Mouse (Mus musculus) embryonic facial prominence, embryonic 11.5 days (tissue): ENCODE data around the gene Tns1. TPM values are rescaled to one million over a fixed set of nuclear protein-coding genes. Genes with fewer than 3 reads are reported as not detected.

Experiments used
- ATAC-seq: fragments of 200-750 bp; cut with Nextera tagmentation; replicated peaks from 2 replicates; pipeline ENCODE4 v1.8.0; 2017; ENCODE audit warnings: low read depth; ENCODE audit not compliant: insufficient number of reproducible peaks, low FRiP score, low TSS enrichment
- DNase-seq: peaks from one replicate; pipeline ENCODE4 v3.0.0-alpha.2; 2015; ENCODE audit warnings: low spot score
- H3K27ac ChIP-seq: fragments of 300-500 bp; sonication (generic); replicated peaks from 2 replicates; pipeline ENCODE4 v1.5.1; 2014; ENCODE audit warnings: mild to moderate bottlenecking, low read depth, low read length, control low read depth
- H3K27me3 ChIP-seq: fragments of 300-500 bp; sonication (generic); 2 replicates; pipeline ENCODE4 v1.6.1; 2014; ENCODE audit warnings: mild to moderate bottlenecking, low read length, moderate library complexity, mixed read lengths; ENCODE audit not compliant: control insufficient read depth, insufficient read depth
- H3K36me3 ChIP-seq: fragments of 300-500 bp; sonication (generic); replicated peaks from 2 replicates; pipeline ENCODE4 v1.6.1; 2014; ENCODE audit warnings: low read depth, mild to moderate bottlenecking, low read length, moderate library complexity, mixed read lengths; ENCODE audit not compliant: control insufficient read depth, insufficient read depth
- H3K4me1 ChIP-seq: fragments of 300-500 bp; sonication (generic); 2 replicates; pipeline ENCODE4 v1.6.1; 2014; ENCODE audit warnings: low read length, mixed read lengths; ENCODE audit not compliant: control insufficient read depth, insufficient read depth
- H3K4me2 ChIP-seq: fragments of 300-500 bp; sonication (generic); 2 replicates; pipeline ENCODE4 v1.6.1; 2014; ENCODE audit warnings: low read depth, mild to moderate bottlenecking, control low read depth, low read length, moderate library complexity
- H3K4me3 ChIP-seq: fragments of 300-500 bp; sonication (generic); 2 replicates; pipeline ENCODE4 v1.5.1; 2014; ENCODE audit warnings: low read depth, low read length, control low read depth
- H3K9ac ChIP-seq: fragments of 300-500 bp; sonication (generic); replicated peaks from 2 replicates; pipeline ENCODE4 v1.6.1; 2014; ENCODE audit warnings: mild to moderate bottlenecking, control low read depth, low read length
- H3K9me3 ChIP-seq: fragments of 300-500 bp; sonication (generic); replicated peaks from 2 replicates; pipeline ENCODE4 v1.6.1; 2016; ENCODE audit warnings: mild to moderate bottlenecking, low read length, inconsistent platforms, mixed read lengths; ENCODE audit not compliant: control insufficient read depth
- WGBS: fragments of 180-500 bp; shearing (Covaris S2); extraction: QIAGEN DNeasy Blood & Tissue Kit; methylation state at CpG from one replicate; pipeline ENCODE4 v1.1.7; 2014; 5-methylcytosine and 5-hydroxymethylcytosine counted together
- polyA plus RNA-seq: library from polyadenylated mRNA; unstranded; fragments of >200 nt; fragmentation: Nextera tagmentation; extraction: Ambion mirVana; gene quantifications from 2 replicates; pipeline ENCODE4 v1.2.1, GENCODE M21; 2014

The Tns1 gene
- polyA plus RNA-seq, 1 experiment from 2014 or later, result 21.6 TPM

GRCm38 (mm10) chr1:74103654-74104353 is 20.4 kb downstream of the Tns1 start:
- H3K9ac ChIP-seq, result no peak overlapping the region
- H3K9me3 ChIP-seq, result no peaks in the 10 kb centered on the region
- H3K4me1 ChIP-seq, result peaks cover 14% of the 10 kb centered on the region
- no peaks in the 10 kb centered on the region for H3K27me3 ChIP-seq
- WGBS, result 12% methylated on average over 6 of the region's 6 CpGs
- DNase-seq (peak; percentile 43), ATAC-seq (peak; percentile 32)
- H3K36me3 ChIP-seq, result no peaks in the 10 kb centered on the region
- peak overlapping the region; percentile 22; the same call in 1 of the 2 replicates for H3K27ac ChIP-seq
- no peak overlapping the region for H3K4me2 ChIP-seq
- no peak overlapping the region for H3K4me3 ChIP-seq

- Histone ChIP-seq H3K9ac (peak overlapping the region; percentile 79), H3K4me2 (peak overlapping the region; percentile 91), H3K9me3 (no peaks in the 10 kb centered on the region), H3K36me3 (no peaks in the 10 kb centered on the region), H3K4me3 (peak overlapping the region; percentile 48), H3K27ac (peak overlapping the region; percentile 22), H3K4me1 (peaks cover 17% of the 10 kb centered on the region), H3K27me3 (0 out of 2 replicates have a peak, but pooled peaks cover 4% of the 10 kb centered on the region)
- under 1% methylated on average over 13 of the region's 14 CpGs for WGBS
- DNase-seq, result peak; percentile 55
- 0 out of 2 replicates have a peak, but pooled peaks have one; percentile 25 for ATAC-seq
Measured at GRCm38 (mm10) chr1:74099001-74099435, 25.2 kb downstream of the Tns1 start.

GRCm38 (mm10) chr1:74098004-74099000 is 25.9 kb downstream of the Tns1 start:
- Histone ChIP-seq H3K4me3 (peak overlapping the region; percentile 48), H3K4me1 (peaks cover 10% of the 10 kb centered on the region), H3K4me2 (peak overlapping the region; percentile 91), H3K9ac (peak overlapping the region; percentile 79), H3K27ac (peak overlapping the region; percentile 14), H3K36me3 (no peaks in the 10 kb centered on the region), H3K27me3 (0 out of 2 replicates have a peak, but pooled peaks cover 4% of the 10 kb centered on the region), H3K9me3 (no peaks in the 10 kb centered on the region)
- peak; percentile 35 for ATAC-seq
- peak; percentile 76 for DNase-seq
- under 1% methylated on average over 58 of the region's 58 CpGs for WGBS

- Histone ChIP-seq H3K27ac (no peak overlapping the region), H3K4me3 (no peak overlapping the region)
- WGBS, result 68% methylated on average over 3 of the region's 3 CpGs
Measured at GRCm38 (mm10) chr1:74095728-74096127, 28.5 kb downstream of the Tns1 start.

GRCm38 (mm10) chr1:74095296-74095695 is 29.0 kb downstream of the Tns1 start:
- Histone ChIP-seq H3K36me3 (no peaks in the 10 kb centered on the region), H3K27ac (no peak overlapping the region), H3K4me1 (peaks cover 17% of the 10 kb centered on the region), H3K27me3 (0 out of 2 replicates have a peak, but pooled peaks cover 4% of the 10 kb centered on the region), H3K9me3 (no peaks in the 10 kb centered on the region), H3K4me3 (no peak overlapping the region), H3K9ac (no peak overlapping the region), H3K4me2 (no peak overlapping the region)
- DNase-seq (no peak), ATAC-seq (no peak)
- WGBS, result 41% methylated on average over 6 of the region's 6 CpGs

More at GRCm38 (mm10) chr1:74095728-74096127, 28.5 kb downstream of the Tns1 start:
- no peaks in the 10 kb centered on the region for H3K9me3 ChIP-seq
- H3K4me1 ChIP-seq, result peaks cover 17% of the 10 kb centered on the region
- H3K9ac ChIP-seq, result no peak overlapping the region
- 0 out of 2 replicates have a peak, but pooled peaks cover 4% of the 10 kb centered on the region for H3K27me3 ChIP-seq
- ATAC-seq (no peak), DNase-seq (no peak)
- H3K4me2 ChIP-seq, result no peak overlapping the region
- no peaks in the 10 kb centered on the region for H3K36me3 ChIP-seq

GRCm38 (mm10) chr1:74094497-74095270 is 29.6 kb downstream of the Tns1 start:
- Histone ChIP-seq H3K27me3 (0 out of 2 replicates have a peak, but pooled peaks cover 4% of the 10 kb centered on the region), H3K9me3 (no peaks in the 10 kb centered on the region), H3K4me2 (no peak overlapping the region), H3K27ac (no peak overlapping the region), H3K36me3 (no peaks in the 10 kb centered on the region), H3K9ac (no peak overlapping the region), H3K4me3 (no peak overlapping the region), H3K4me1 (peaks cover 14% of the 10 kb centered on the region)
- ATAC-seq, result no peak
- DNase-seq, result peak; percentile 34
- 41% methylated on average over 7 of the region's 7 CpGs for WGBS

GRCm38 (mm10) chr1:74093447-74093846 is 30.8 kb downstream of the Tns1 start:
- no peaks in the 10 kb centered on the region for H3K36me3 ChIP-seq
- no peaks in the 10 kb centered on the region for H3K9me3 ChIP-seq
- H3K27ac ChIP-seq, result no peak overlapping the region
- H3K4me3 ChIP-seq, result no peak overlapping the region
- DNase-seq (no peak), ATAC-seq (no peak)
- 0 out of 2 replicates have a peak, but pooled peaks cover 4% of the 10 kb centered on the region for H3K27me3 ChIP-seq
- no peak overlapping the region for H3K4me2 ChIP-seq
- no peak overlapping the region for H3K9ac ChIP-seq
- H3K4me1 ChIP-seq, result peaks cover 11% of the 10 kb centered on the region
- 75% methylated on average over 5 of the region's 5 CpGs for WGBS
